Mouse (Mus musculus): Measurements from ENCODE around the gene Schip1. TPM values are rescaled to one million over a fixed set of nuclear protein-coding genes. Genes with fewer than 3 reads are reported as not detected.

Schip1 gene
- polyA plus RNA-seq, 1 experiment from 2014 or later = 181 TPM

GRCm38 (mm10) chr3:68650251-68650650 lies 585.6 kb downstream of the Schip1 start:
- no peak overlapping the region for H3K27ac ChIP-seq (replicated peaks)
- no peak for ATAC-seq (replicated peaks)

GRCm38 (mm10) chr3:68656607-68657352 lies 592.2 kb downstream of the Schip1 start:
- no peak for ATAC-seq (replicated peaks)
- 93% methylated on average over 4 of the region's 4 CpGs for WGBS

More at GRCm38 (mm10) chr3:68650251-68650650, 585.6 kb downstream of the Schip1 start:
- no peaks in the 10 kb centered on the region for H3K36me3 ChIP-seq
- H3K9me3 ChIP-seq = no peaks in the 10 kb centered on the region
- no peak overlapping the region for H3K9ac ChIP-seq (replicated peaks)
- H3K27me3 ChIP-seq = no peaks in the 10 kb centered on the region
- H3K4me1 ChIP-seq = no peaks in the 10 kb centered on the region
- WGBS = 95% methylated on average over 3 of the region's 3 CpGs
- no peak overlapping the region for H3K4me2 ChIP-seq (replicated peaks)
- H3K4me3 ChIP-seq = no peak overlapping the region

GRCm38 (mm10) chr3:68657589-68658245 lies 593.1 kb downstream of the Schip1 start:
- Histone ChIP-seq H3K9ac (replicated peaks) (no peak overlapping the region), H3K4me3 (no peak overlapping the region), H3K27me3 (no peaks in the 10 kb centered on the region), H3K9me3 (no peaks in the 10 kb centered on the region), H3K27ac (replicated peaks) (no peak overlapping the region), H3K4me2 (replicated peaks) (no peak overlapping the region), H3K4me1 (no peaks in the 10 kb centered on the region), H3K36me3 (no peaks in the 10 kb centered on the region)
- no peak for ATAC-seq (replicated peaks)
- 25% methylated on average over 9 of the region's 9 CpGs for WGBS

More at GRCm38 (mm10) chr3:68656607-68657352, 592.2 kb downstream of the Schip1 start:
- Histone ChIP-seq H3K27ac (replicated peaks) (no peak overlapping the region), H3K9ac (replicated peaks) (no peak overlapping the region), H3K9me3 (no peaks in the 10 kb centered on the region), H3K4me1 (no peaks in the 10 kb centered on the region), H3K36me3 (no peaks in the 10 kb centered on the region), H3K27me3 (no peaks in the 10 kb centered on the region), H3K4me2 (replicated peaks) (no peak overlapping the region), H3K4me3 (no peak overlapping the region)

GRCm38 (mm10) chr3:68659996-68660395 lies 595.4 kb downstream of the Schip1 start:
- no peak for ATAC-seq (replicated peaks)
- no peak overlapping the region for H3K9ac ChIP-seq (replicated peaks)
- no peak overlapping the region for H3K27ac ChIP-seq (replicated peaks)
- no peaks in the 10 kb centered on the region for H3K27me3 ChIP-seq
- H3K36me3 ChIP-seq = no peaks in the 10 kb centered on the region
- 0 out of 2 replicates have a peak, but pooled peaks cover 5% of the 10 kb centered on the region for H3K4me1 ChIP-seq
- no peaks in the 10 kb centered on the region for H3K9me3 ChIP-seq
- no peak overlapping the region for H3K4me3 ChIP-seq
- no peak overlapping the region for H3K4me2 ChIP-seq (replicated peaks)
- 94% methylated on average over 6 of the region's 6 CpGs for WGBS

- WGBS = 53% methylated on average over 4 of the region's 4 CpGs
- no peak overlapping the region for H3K4me2 ChIP-seq (replicated peaks)
- no peak for ATAC-seq (replicated peaks)
These were observed 595.9 kb downstream of the Schip1 start for GRCm38 (mm10) chr3:68660538-68660937.

GRCm38 (mm10) chr3:68662386-68662785 lies 597.8 kb downstream of the Schip1 start:
- H3K9ac ChIP-seq (replicated peaks) = no peak overlapping the region
- H3K4me1 ChIP-seq = 0 out of 2 replicates have a peak, but pooled peaks cover 5% of the 10 kb centered on the region
- no peak overlapping the region for H3K4me3 ChIP-seq
- 88% methylated on average over 5 of the region's 5 CpGs for WGBS
- H3K9me3 ChIP-seq = no peaks in the 10 kb centered on the region
- H3K4me2 ChIP-seq (replicated peaks) = no peak overlapping the region
- H3K36me3 ChIP-seq = no peaks in the 10 kb centered on the region
- H3K27me3 ChIP-seq = no peaks in the 10 kb centered on the region
- no peak for ATAC-seq (replicated peaks)
- H3K27ac ChIP-seq (replicated peaks) = no peak overlapping the region

More at GRCm38 (mm10) chr3:68660538-68660937, 595.9 kb downstream of the Schip1 start:
- no peak overlapping the region for H3K27ac ChIP-seq (replicated peaks)
- H3K9me3 ChIP-seq = no peaks in the 10 kb centered on the region
- H3K4me3 ChIP-seq = no peak overlapping the region
- H3K36me3 ChIP-seq = no peaks in the 10 kb centered on the region
- no peak overlapping the region for H3K9ac ChIP-seq (replicated peaks)
- no peaks in the 10 kb centered on the region for H3K27me3 ChIP-seq
- H3K4me1 ChIP-seq = 0 out of 2 replicates have a peak, but pooled peaks cover 5% of the 10 kb centered on the region

GRCm38 (mm10) chr3:68664337-68664736 lies 599.7 kb downstream of the Schip1 start:
- no peaks in the 10 kb centered on the region for H3K9me3 ChIP-seq
- H3K36me3 ChIP-seq = no peaks in the 10 kb centered on the region
- H3K4me3 ChIP-seq = no peak overlapping the region
- H3K27me3 ChIP-seq = no peaks in the 10 kb centered on the region
- no peak overlapping the region for H3K27ac ChIP-seq (replicated peaks)
- H3K4me2 ChIP-seq (replicated peaks) = no peak overlapping the region
- 0 out of 2 replicates have a peak, but pooled peaks cover 5% of the 10 kb centered on the region for H3K4me1 ChIP-seq
- 67% methylated on average over 6 of the region's 6 CpGs for WGBS
- no peak for ATAC-seq (replicated peaks)
- no peak overlapping the region for H3K9ac ChIP-seq (replicated peaks)

- Histone ChIP-seq H3K9me3 (no peaks in the 10 kb centered on the region), H3K4me1 (0 out of 2 replicates have a peak, but pooled peaks cover 5% of the 10 kb centered on the region), H3K27me3 (no peaks in the 10 kb centered on the region), H3K27ac (replicated peaks) (no peak overlapping the region), H3K36me3 (no peaks in the 10 kb centered on the region), H3K9ac (replicated peaks) (no peak overlapping the region), H3K4me2 (replicated peaks) (no peak overlapping the region), H3K4me3 (no peak overlapping the region)
- 87% methylated on average over 7 of the region's 7 CpGs for WGBS
- no peak for ATAC-seq (replicated peaks)
These were observed 601.8 kb downstream of the Schip1 start for GRCm38 (mm10) chr3:68666377-68666776.

- no peaks in the 10 kb centered on the region for H3K27me3 ChIP-seq
- 88% methylated on average over 1 of the region's 1 CpGs for WGBS
- no peak overlapping the region for H3K4me2 ChIP-seq (replicated peaks)
- ATAC-seq (replicated peaks) = no peak
- H3K9ac ChIP-seq (replicated peaks) = no peak overlapping the region
- H3K4me3 ChIP-seq = no peak overlapping the region
- H3K9me3 ChIP-seq = no peaks in the 10 kb centered on the region
- H3K4me1 ChIP-seq = 0 out of 2 replicates have a peak, but pooled peaks cover 5% of the 10 kb centered on the region
- no peaks in the 10 kb centered on the region for H3K36me3 ChIP-seq
- no peak overlapping the region for H3K27ac ChIP-seq (replicated peaks)
These were observed 603.2 kb downstream of the Schip1 start for GRCm38 (mm10) chr3:68667852-68668251.

GRCm38 (mm10) chr3:68669418-68669974 lies 604.9 kb downstream of the Schip1 start:
- Histone ChIP-seq H3K4me2 (replicated peaks) (no peak overlapping the region), H3K27ac (replicated peaks) (no peak overlapping the region), H3K27me3 (no peaks in the 10 kb centered on the region), H3K4me1 (0 out of 2 replicates have a peak, but pooled peaks cover 3% of the 10 kb centered on the region), H3K36me3 (no peaks in the 10 kb centered on the region), H3K9me3 (no peaks in the 10 kb centered on the region), H3K9ac (replicated peaks) (no peak overlapping the region), H3K4me3 (no peak overlapping the region)
- no peak for ATAC-seq (replicated peaks)
- 80% methylated on average over 5 of the region's 5 CpGs for WGBS

- Histone ChIP-seq H3K9me3 (no peaks in the 10 kb centered on the region), H3K4me1 (no peaks in the 10 kb centered on the region), H3K27ac (replicated peaks) (no peak overlapping the region), H3K4me2 (replicated peaks) (no peak overlapping the region), H3K36me3 (no peaks in the 10 kb centered on the region), H3K9ac (replicated peaks) (no peak overlapping the region), H3K27me3 (no peaks in the 10 kb centered on the region), H3K4me3 (no peak overlapping the region)
- 87% methylated on average over 2 of the region's 2 CpGs for WGBS
- no peak for ATAC-seq (replicated peaks)
These were observed 610.1 kb downstream of the Schip1 start for GRCm38 (mm10) chr3:68674721-68675120.

- Histone ChIP-seq H3K36me3 (no peaks in the 10 kb centered on the region), H3K4me1 (no peaks in the 10 kb centered on the region), H3K4me3 (no peak overlapping the region), H3K4me2 (replicated peaks) (no peak overlapping the region), H3K9ac (replicated peaks) (no peak overlapping the region), H3K27ac (replicated peaks) (no peak overlapping the region), H3K27me3 (no peaks in the 10 kb centered on the region), H3K9me3 (no peaks in the 10 kb centered on the region)
- 87% methylated on average over 12 of the region's 12 CpGs for WGBS
- no peak for ATAC-seq (replicated peaks)
These were observed 610.7 kb downstream of the Schip1 start for GRCm38 (mm10) chr3:68675216-68675835.

All from forebrain, embryonic 15.5 days (tissue).